Mouse (Mus musculus) hindbrain, embryonic 12.5 days (tissue): ENCODE measurements around the gene Mgat4d. TPM values are rescaled to one million over a fixed set of nuclear protein-coding genes. Genes with fewer than 3 reads are reported as not detected.
"Not testable (repeated sequence)": the region's sequence is repeated elsewhere in the genome, so short reads cannot be mapped to it uniquely, and the experiment has no call there.

ENCODE experiments used
- ATAC-seq: fragments of 200-750 bp; cut with Nextera tagmentation; 2 replicates; pipeline ENCODE4 v1.8.0; 2017; ENCODE audit warnings: moderate TSS enrichment; ENCODE audit not compliant: low FRiP score
- H3K27ac ChIP-seq: fragments of 300-500 bp; sonication (generic); 2 replicates; pipeline ENCODE4 v1.5.1; 2016; ENCODE audit warnings: mild to moderate bottlenecking
- H3K27me3 ChIP-seq: fragments of 300-500 bp; sonication (generic); 2 replicates; pipeline ENCODE4 v1.6.1; 2016; ENCODE audit warnings: mild to moderate bottlenecking
- H3K36me3 ChIP-seq: fragments of 300-500 bp; sonication (generic); 2 replicates; pipeline ENCODE4 v1.6.1; 2016; ENCODE audit warnings: mild to moderate bottlenecking
- H3K4me1 ChIP-seq: fragments of 300-500 bp; sonication (generic); 2 replicates; pipeline ENCODE4 v1.6.1; 2016
- H3K4me2 ChIP-seq: fragments of 300-500 bp; sonication (generic); replicated peaks from 2 replicates; pipeline ENCODE4 v1.6.1; 2016; ENCODE audit warnings: mild to moderate bottlenecking
- H3K4me3 ChIP-seq: fragments of 300-500 bp; sonication (generic); 2 replicates; pipeline ENCODE4 v1.5.1; 2016; ENCODE audit warnings: mild to moderate bottlenecking
- H3K9ac ChIP-seq: fragments of 300-500 bp; sonication (generic); 2 replicates; pipeline ENCODE4 v1.6.1; 2016; ENCODE audit warnings: mild to moderate bottlenecking, moderate library complexity
- H3K9me3 ChIP-seq: fragments of 300-500 bp; sonication (generic); replicated peaks from 2 replicates; pipeline ENCODE4 v1.6.1; 2016; ENCODE audit warnings: mild to moderate bottlenecking
- WGBS: fragments of 180-500 bp; shearing (Covaris S2); methylation state at CpG from one replicate; pipeline ENCODE4 v1.1.7; 2016; 5-methylcytosine and 5-hydroxymethylcytosine counted together
- polyA plus RNA-seq: library from polyadenylated mRNA; unstranded; fragments of >200 nt; fragmentation: Nextera tagmentation; extraction: Ambion mirVana; gene quantifications from 2 replicates; pipeline ENCODE4 v1.2.1, GENCODE M21; 2016

Mgat4d gene
- polyA plus RNA-seq, 1 experiment from 2014 or later, result not detected

DNA sequence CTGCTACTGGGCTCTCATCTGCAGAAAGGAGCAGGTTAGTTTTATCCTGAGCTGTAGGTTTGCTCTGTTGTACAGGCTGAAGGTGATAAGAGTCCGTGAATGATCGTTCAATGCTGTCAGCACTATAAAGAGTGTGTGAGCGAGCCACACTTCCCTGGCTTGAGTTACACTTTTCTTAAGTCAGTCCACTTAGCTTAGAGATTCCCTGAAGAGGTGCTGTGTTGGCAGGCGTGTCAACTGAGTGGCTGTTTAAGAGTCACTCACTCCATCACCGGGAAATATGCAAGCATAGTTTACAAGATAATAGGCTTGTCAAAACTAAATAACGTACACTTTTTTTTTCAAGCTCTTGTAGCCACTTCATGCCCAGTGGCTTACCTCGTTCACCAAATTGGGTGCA is 78.7 kb downstream of the Mgat4d start:
- no peaks in the 10 kb centered on the region for H3K36me3 ChIP-seq
- H3K27me3 ChIP-seq, result no peaks in the 10 kb centered on the region
- H3K4me3 ChIP-seq, result no peak overlapping the region
- no peak overlapping the region for H3K27ac ChIP-seq
- no peak overlapping the region for H3K9ac ChIP-seq
- H3K4me1 ChIP-seq, result no peaks in the 10 kb centered on the region
- H3K9me3 ChIP-seq, result no peaks in the 10 kb centered on the region
- 86% methylated on average over 7 of the region's 7 CpGs for WGBS
- no peak overlapping the region for H3K4me2 ChIP-seq
- no peak for ATAC-seq

DNA sequence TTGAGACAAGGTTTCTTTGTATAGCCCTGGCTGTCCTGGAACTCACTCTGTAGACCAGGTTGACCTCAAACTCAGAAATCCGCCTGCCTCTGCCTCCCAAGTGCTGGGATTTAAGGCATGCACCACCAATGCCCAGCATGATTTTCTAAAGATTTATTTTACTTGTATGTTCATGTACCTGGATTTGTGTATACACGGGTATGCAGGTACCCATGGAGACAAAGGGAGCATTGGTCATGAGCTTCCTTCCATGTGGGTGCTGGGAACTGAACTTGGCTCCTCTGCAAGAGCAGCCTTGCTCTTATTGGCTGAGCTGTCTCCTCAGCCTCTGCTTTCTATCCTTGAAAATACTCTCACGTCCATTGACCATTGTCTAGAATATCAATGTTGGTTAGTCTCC is 80.3 kb downstream of the Mgat4d start:
- H3K36me3 ChIP-seq, H3K4me2 ChIP-seq, H3K9me3 ChIP-seq, H3K9ac ChIP-seq, ATAC-seq, H3K4me3 ChIP-seq, H3K4me1 ChIP-seq, H3K27me3 ChIP-seq, H3K27ac ChIP-seq: not testable (repeated sequence)
- 91% methylated on average over 3 of the region's 3 CpGs for WGBS

DNA sequence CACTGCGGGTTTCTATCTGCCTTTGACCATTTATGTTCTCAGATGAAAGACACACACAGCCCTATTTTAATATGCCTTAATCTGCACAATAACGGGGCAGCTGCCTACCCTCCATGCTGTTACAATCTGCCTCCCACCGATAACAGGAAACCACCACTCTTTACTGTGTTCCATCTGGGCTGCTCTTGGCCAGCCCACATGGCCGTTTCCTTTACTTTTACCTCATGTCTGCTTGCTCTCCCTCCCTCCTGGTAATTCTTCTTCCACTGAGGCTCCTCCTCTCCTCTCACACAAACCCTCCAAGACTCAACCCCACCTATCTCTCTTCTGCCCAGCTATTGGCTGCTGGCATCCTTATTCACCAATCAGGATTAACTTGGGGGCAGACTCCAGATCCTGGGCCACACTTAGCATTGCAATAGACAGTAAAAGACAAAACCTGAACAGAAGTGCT is 80.8 kb downstream of the Mgat4d start:
- H3K9ac ChIP-seq, result no peak overlapping the region
- H3K4me2 ChIP-seq, result no peak overlapping the region
- H3K9me3 ChIP-seq, result no peaks in the 10 kb centered on the region
- peaks cover 9% of the 10 kb centered on the region for H3K36me3 ChIP-seq
- no peak overlapping the region for H3K27ac ChIP-seq
- ATAC-seq, result no peak
- 70% methylated on average over 4 of the region's 4 CpGs for WGBS
- no peaks in the 10 kb centered on the region for H3K27me3 ChIP-seq
- H3K4me1 ChIP-seq, result no peaks in the 10 kb centered on the region
- no peak overlapping the region for H3K4me3 ChIP-seq

Other genes with a start within 250 kb of the Mgat4d start
- 14.8 and 16.3 TPM in 2 replicates for gene Tbc1d9, start 183.1 kb upstream of the Mgat4d start, polyA plus RNA-seq
- gene Gm10645, start 182.3 kb upstream of the Mgat4d start, polyA plus RNA-seq, result 7.5 and 7.9 TPM in 2 replicates
- 0.13 and 0.27 TPM in 2 replicates for gene Ucp1, start 58.1 kb upstream of the Mgat4d start, polyA plus RNA-seq
- 28.5 and 29.2 TPM in 2 replicates for gene Elmod2, start 16.0 kb upstream of the Mgat4d start, polyA plus RNA-seq
- gene Clgn, start 41.4 kb downstream of the Mgat4d start, polyA plus RNA-seq, result 6.0 and 6.6 TPM in 2 replicates
- gene Scoc, start 109.9 kb downstream of the Mgat4d start, polyA plus RNA-seq, result 161 and 178 TPM in 2 replicates
- 0.09 and 0.10 TPM in 2 replicates for gene Olfr370, start 187.3 kb downstream of the Mgat4d start, polyA plus RNA-seq
- 307 and 342 TPM in 2 replicates for gene Ndufb7, start 218.2 kb downstream of the Mgat4d start, polyA plus RNA-seq